Mouse (Mus musculus) layer of hippocampus, postnatal 10 days (tissue): Measurements from ENCODE around the gene P3h2. TPM values are rescaled to one million over a fixed set of nuclear protein-coding genes. Genes with fewer than 3 reads are reported as not detected.

Experiments used
- DNase-seq, 2 experiments: peaks; one replicate each; pipeline ENCODE4 v3.0.0; 2021; ENCODE audit warnings: low spot score in 2 of 2
- total RNA-seq, 2 experiments: library from RNA; stranded (reverse); gene quantifications; 2 replicates each; pipeline ENCODE4 v1.2.3; 2021

The P3h2 gene
- total RNA-seq, 2 experiments from 2014 or later = 4.5 to 5.1 TPM

GRCm38 (mm10) chr16:26075063-26075462 lies 30.5 kb downstream of the P3h2 start:
- DNase-seq = no peak

GRCm38 (mm10) chr16:26070376-26070775 lies 35.2 kb downstream of the P3h2 start:
- no peak for DNase-seq

GRCm38 (mm10) chr16:26065060-26065459 lies 40.5 kb downstream of the P3h2 start:
- no peak for DNase-seq

GRCm38 (mm10) chr16:26060239-26061085 lies 45.1 kb downstream of the P3h2 start:
- no peak for DNase-seq

GRCm38 (mm10) chr16:26053631-26054030 lies 52.0 kb downstream of the P3h2 start:
- DNase-seq = no peak

- no peak for DNase-seq
Observed at GRCm38 (mm10) chr16:26049393-26050087, 56.0 kb downstream of the P3h2 start.

GRCm38 (mm10) chr16:26047870-26048269 lies 57.7 kb downstream of the P3h2 start:
- DNase-seq = no peak

GRCm38 (mm10) chr16:26047396-26047795 lies 58.2 kb downstream of the P3h2 start:
- no peak for DNase-seq

- no peak for DNase-seq
Observed at GRCm38 (mm10) chr16:26041929-26042303, 63.7 kb downstream of the P3h2 start.

GRCm38 (mm10) chr16:26041021-26041928 lies 64.3 kb downstream of the P3h2 start:
- DNase-seq = no peak

- no peak for DNase-seq
Observed at GRCm38 (mm10) chr16:26039320-26039719, 66.3 kb downstream of the P3h2 start.

- no peak for DNase-seq
Observed at GRCm38 (mm10) chr16:26035525-26035924, 70.1 kb downstream of the P3h2 start.

GRCm38 (mm10) chr16:26035079-26035478 lies 70.5 kb downstream of the P3h2 start:
- DNase-seq = no peak

GRCm38 (mm10) chr16:26029424-26030012 lies 76.1 kb downstream of the P3h2 start:
- DNase-seq = no peak

- no peak for DNase-seq
Observed at GRCm38 (mm10) chr16:26026416-26026815, 79.2 kb downstream of the P3h2 start.

GRCm38 (mm10) chr16:26024543-26024942 lies 81.0 kb downstream of the P3h2 start:
- no peak for DNase-seq

GRCm38 (mm10) chr16:26023352-26023751 lies 82.2 kb downstream of the P3h2 start:
- peak in 1 of 2 experiments; percentile 22 for DNase-seq

GRCm38 (mm10) chr16:26021759-26022158 lies 83.8 kb downstream of the P3h2 start:
- no peak for DNase-seq

- no peak for DNase-seq
Observed at GRCm38 (mm10) chr16:26005811-26006210, 99.8 kb downstream of the P3h2 start.

- DNase-seq = no peak
Observed at GRCm38 (mm10) chr16:26003261-26003660, 102.3 kb downstream of the P3h2 start.

GRCm38 (mm10) chr16:26002848-26003247 lies 102.7 kb downstream of the P3h2 start:
- no peak for DNase-seq
